Mouse (Mus musculus) regulatory T cell (primary cell): ENCODE measurements around the gene Abca7.

Source experiments
- in situ Hi-C: fragments of 300-600 bp; cut with MboI, MseI; formaldehyde crosslinking; loops from one replicate; pipeline ENCODE4 v1.15.1; 2025; ENCODE audit warnings: high pct_unique_total_duplicates

Gene Abca7

GRCm38 (mm10) chr10:80063104-80063503 lies 66.8 kb downstream of the Abca7 start:
- in situ Hi-C loops: loop anchor here (25.0 kb wide), 1 partner anchor 1476 kb away; the partner anchor contains the start of gene Syde1

- in situ Hi-C loops: loop anchor here (25.0 kb wide), 1 partner anchor 1477 kb away; the partner anchor contains the start of gene Syde1
These were observed 67.8 kb downstream of the Abca7 start for GRCm38 (mm10) chr10:80063877-80064650.
